Mouse (Mus musculus) neural tube, embryonic 11.5 days (tissue): ENCODE results near the gene Prelid3b. TPM values are rescaled to one million over a fixed set of nuclear protein-coding genes. Genes with fewer than 3 reads are reported as not detected.
A peak's percentile ranks its signal among the peaks of the same experiment; 100 is the strongest.

ENCODE experiments used
- ATAC-seq: fragments of 200-750 bp; cut with Nextera tagmentation; 2 replicates; pipeline ENCODE4 v1.8.0; 2017; ENCODE audit warnings: moderate number of reproducible peaks, mild to moderate bottlenecking, moderate TSS enrichment, moderate library complexity; ENCODE audit not compliant: insufficient read depth, low FRiP score, low TSS enrichment
- DNase-seq: peaks from one replicate; pipeline ENCODE4 v3.0.0-alpha.2; 2015; ENCODE audit warnings: low spot score
- H3K27ac ChIP-seq: fragments of 300-500 bp; sonication (generic); 2 replicates; pipeline ENCODE4 v1.5.1; 2014; ENCODE audit warnings: low read depth, mild to moderate bottlenecking, low read length
- H3K27me3 ChIP-seq: fragments of 300-500 bp; sonication (generic); 2 replicates; pipeline ENCODE4 v1.6.1; 2014; ENCODE audit warnings: mild to moderate bottlenecking, low read length, mixed read lengths; ENCODE audit not compliant: control insufficient read depth, insufficient read depth
- H3K36me3 ChIP-seq: fragments of 300-500 bp; sonication (generic); 2 replicates; pipeline ENCODE4 v1.6.1; 2014; ENCODE audit warnings: mild to moderate bottlenecking, low read length, moderate library complexity, mixed read lengths; ENCODE audit not compliant: control insufficient read depth, insufficient read depth
- H3K4me1 ChIP-seq: fragments of 300-500 bp; sonication (generic); 2 replicates; pipeline ENCODE4 v1.6.1; 2014; ENCODE audit warnings: low read length, mixed read lengths; ENCODE audit not compliant: control insufficient read depth, insufficient read depth
- H3K4me2 ChIP-seq: fragments of 300-500 bp; sonication (generic); 2 replicates; pipeline ENCODE4 v1.6.1; 2014; ENCODE audit warnings: low read depth, mild to moderate bottlenecking, moderate library complexity
- H3K4me3 ChIP-seq: fragments of 300-500 bp; sonication (generic); 2 replicates; pipeline ENCODE4 v1.5.1; 2014; ENCODE audit warnings: low read depth, low read length
- H3K9ac ChIP-seq: fragments of 300-500 bp; sonication (generic); 2 replicates; pipeline ENCODE4 v1.6.1; 2014; ENCODE audit warnings: mild to moderate bottlenecking, low read length
- H3K9me3 ChIP-seq: fragments of 300-500 bp; sonication (generic); 2 replicates; pipeline ENCODE4 v1.6.1; 2016; ENCODE audit warnings: low read length; ENCODE audit not compliant: control insufficient read depth
- WGBS: fragments of 180-500 bp; shearing (Covaris S2); extraction: QIAGEN DNeasy Blood & Tissue Kit; methylation state at CpG from one replicate; pipeline ENCODE4 v1.1.7; 2014; 5-methylcytosine and 5-hydroxymethylcytosine counted together
- polyA plus RNA-seq: library from polyadenylated mRNA; unstranded; fragments of >200 nt; fragmentation: Nextera tagmentation; extraction: Ambion mirVana; gene quantifications from 2 replicates; pipeline ENCODE4 v1.2.1, GENCODE M21; 2014

Prelid3b gene
- polyA plus RNA-seq, 1 experiment from 2014 or later, result 121 TPM

DNA sequence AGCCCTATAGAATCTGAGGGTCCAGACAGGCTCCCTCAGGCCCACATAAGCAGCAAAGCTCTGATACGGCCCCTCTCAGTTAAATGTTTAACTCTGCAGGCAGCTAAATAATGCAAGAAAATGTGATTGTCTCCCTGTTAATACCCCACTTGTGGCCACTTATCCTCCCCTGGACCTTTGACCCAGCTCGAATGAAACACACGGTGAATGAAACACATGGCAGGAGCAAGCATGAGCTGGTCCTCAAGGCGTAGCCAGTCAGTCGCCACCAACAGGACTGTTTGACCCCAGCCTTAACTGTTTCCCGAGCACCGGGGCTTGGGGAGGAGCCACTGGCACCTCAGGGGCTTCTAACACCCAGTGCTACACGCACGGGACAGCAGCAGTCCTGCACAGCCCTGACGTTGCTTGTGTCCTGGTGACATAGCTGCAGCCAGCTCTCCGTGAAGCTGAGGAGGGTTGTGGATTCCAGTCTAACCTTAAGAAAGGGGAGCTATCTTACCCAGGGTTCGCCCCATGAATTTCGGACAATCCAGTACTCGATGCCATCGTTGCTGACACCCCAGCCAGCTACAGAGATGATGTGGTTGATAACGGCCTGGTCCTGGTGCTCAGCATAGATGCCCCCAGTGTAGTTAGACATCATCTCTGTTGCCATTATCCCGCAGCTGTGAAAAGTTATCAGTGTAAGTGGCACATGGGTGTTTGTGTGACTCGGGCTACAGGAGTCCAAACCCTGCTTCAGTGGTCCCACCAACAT lies 44.6 kb downstream of the Prelid3b start:
- peaks cover 29% of the 10 kb centered on the region for H3K36me3 ChIP-seq
- no peak overlapping the region for H3K9ac ChIP-seq
- no peak for DNase-seq
- no peaks in the 10 kb centered on the region for H3K4me1 ChIP-seq
- no peak overlapping the region for H3K4me2 ChIP-seq
- H3K4me3 ChIP-seq, result no peak overlapping the region
- H3K9me3 ChIP-seq, result no peaks in the 10 kb centered on the region
- ATAC-seq, result no peak
- 83% methylated on average over 18 of the region's 18 CpGs for WGBS
- no peak overlapping the region for H3K27ac ChIP-seq
- H3K27me3 ChIP-seq, result no peaks in the 10 kb centered on the region

DNA sequence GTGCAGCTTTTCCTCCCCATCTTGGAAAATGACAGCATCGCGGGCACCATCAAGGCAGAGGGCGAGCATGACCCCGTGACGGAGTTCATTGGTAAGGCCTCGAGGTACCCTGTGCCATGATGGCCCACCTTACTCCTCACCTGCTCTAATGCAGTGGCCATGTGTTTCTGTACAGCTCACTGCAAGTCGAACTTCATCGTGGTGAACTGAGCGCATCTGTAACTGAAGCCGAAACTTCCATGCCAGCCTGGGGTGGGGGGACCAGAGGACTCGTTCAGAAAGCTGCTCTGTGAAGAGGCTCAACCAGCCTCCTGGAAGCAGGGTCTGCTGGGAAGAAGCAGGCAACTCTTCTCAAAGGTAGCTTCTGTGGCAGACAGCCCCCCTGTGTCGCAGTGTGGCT lies 46.0 kb downstream of the Prelid3b start:
- peaks cover 39% of the 10 kb centered on the region for H3K36me3 ChIP-seq
- H3K27me3 ChIP-seq, result no peaks in the 10 kb centered on the region
- H3K4me3 ChIP-seq, result no peak overlapping the region
- no peak overlapping the region for H3K9ac ChIP-seq
- no peak for DNase-seq
- no peaks in the 10 kb centered on the region for H3K9me3 ChIP-seq
- H3K27ac ChIP-seq, result no peak overlapping the region
- WGBS, result 95% methylated on average over 12 of the region's 12 CpGs
- H3K4me1 ChIP-seq, result no peaks in the 10 kb centered on the region
- no peak for ATAC-seq
- no peak overlapping the region for H3K4me2 ChIP-seq

DNA sequence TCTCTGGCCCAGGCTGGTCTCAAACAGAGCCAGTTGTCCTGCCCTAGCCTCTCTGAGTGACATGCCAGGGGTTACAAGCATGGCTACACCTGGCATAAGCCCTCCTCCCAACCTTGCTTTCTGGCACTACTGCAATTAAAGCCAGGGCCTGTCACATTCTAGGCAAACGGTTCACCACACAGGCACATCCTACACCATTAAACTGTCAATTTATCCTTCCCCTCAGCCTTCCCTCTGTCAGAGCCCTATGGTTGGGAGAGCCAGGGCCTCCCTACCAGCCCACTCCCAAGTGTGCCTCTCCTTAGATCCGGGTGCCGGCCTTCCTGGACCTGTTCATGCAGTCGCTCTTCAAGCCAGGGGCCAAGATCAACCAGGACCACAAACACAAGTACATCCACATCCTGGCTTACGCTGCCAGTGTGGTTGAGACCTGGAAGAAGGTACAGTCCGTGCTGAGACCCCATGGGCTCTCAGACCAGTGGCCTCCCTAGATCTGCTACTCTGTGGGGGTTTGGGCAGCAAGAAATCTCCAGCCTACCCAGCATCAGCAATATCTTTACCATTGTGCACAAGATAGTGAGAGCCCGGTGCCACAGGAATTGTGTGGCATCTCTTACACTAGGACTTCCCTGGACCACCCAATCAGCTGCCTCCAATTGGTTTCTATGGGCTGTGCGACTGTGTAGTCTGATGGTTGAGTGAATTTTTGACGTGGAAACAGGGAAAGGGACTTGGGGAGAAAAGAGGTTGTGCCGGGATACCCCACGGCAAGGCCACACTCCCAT lies 48.4 kb downstream of the Prelid3b start:
- DNase-seq (no peak), ATAC-seq (no peak)
- Histone ChIP-seq H3K36me3 (peaks cover 41% of the 10 kb centered on the region), H3K4me1 (no peaks in the 10 kb centered on the region), H3K4me3 (no peak overlapping the region), H3K27me3 (no peaks in the 10 kb centered on the region), H3K4me2 (no peak overlapping the region), H3K9ac (no peak overlapping the region), H3K9me3 (no peaks in the 10 kb centered on the region), H3K27ac (no peak overlapping the region)
- WGBS, result 92% methylated on average over 11 of the region's 11 CpGs

DNA sequence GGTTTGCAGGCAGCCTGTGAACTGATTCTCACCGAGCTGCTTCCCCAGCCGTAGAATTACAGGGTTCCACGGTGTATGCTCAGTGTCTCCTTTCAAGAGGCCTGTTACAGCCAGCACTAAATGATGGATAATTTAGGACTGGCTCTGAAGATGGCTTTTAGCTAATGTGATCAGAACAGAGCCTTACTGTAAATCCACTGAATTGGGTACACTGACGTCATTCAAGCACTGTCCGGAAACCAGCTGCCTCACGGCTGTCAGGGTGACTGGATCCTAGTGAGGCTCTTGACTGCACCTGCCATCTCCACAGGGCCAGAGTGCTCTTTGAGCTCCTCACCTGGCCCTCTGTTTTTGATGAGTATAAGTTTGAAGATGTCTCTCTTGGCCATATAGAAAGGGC lies 51.8 kb downstream of the Prelid3b start:
- DNase-seq (no peak), ATAC-seq (no peak)
- WGBS, result 84% methylated on average over 6 of the region's 6 CpGs
- H3K4me2 ChIP-seq, result no peak overlapping the region
- no peaks in the 10 kb centered on the region for H3K27me3 ChIP-seq
- H3K36me3 ChIP-seq, result peaks cover 27% of the 10 kb centered on the region
- H3K4me3 ChIP-seq, result no peak overlapping the region
- H3K4me1 ChIP-seq, result peaks cover 6% of the 10 kb centered on the region
- H3K9ac ChIP-seq, result no peak overlapping the region
- no peak overlapping the region for H3K27ac ChIP-seq
- no peaks in the 10 kb centered on the region for H3K9me3 ChIP-seq

DNA sequence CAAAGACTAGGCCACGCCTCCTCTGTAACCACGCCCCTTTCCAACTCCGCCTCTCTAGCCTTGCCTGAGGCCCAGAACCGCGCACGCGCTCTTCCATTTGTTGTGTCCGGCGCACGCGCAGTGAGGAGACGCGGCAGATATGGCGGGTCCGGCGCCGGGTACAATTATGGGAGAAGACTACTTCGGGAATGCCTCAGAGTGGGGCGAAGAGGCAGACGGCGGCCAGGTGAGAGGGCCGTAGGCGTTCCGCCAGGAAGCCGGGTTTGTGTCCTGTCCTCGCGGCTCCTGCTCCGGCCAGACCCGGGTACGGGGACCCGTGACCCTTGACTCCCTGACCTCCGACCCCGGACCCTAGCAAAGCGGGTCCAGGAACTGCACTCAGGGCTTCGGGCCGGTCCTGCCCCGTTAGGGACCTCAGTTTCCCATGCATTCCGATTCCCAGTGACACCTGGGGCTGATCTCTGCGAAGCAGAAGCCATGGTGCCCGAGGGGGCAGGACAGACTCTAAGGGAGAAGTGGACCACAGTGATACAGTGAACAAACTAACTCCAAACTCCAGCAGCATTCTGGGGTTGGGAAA lies 57.1 kb downstream of the Prelid3b start, which contains the start of gene Nelfcd:
Gene Nelfcd (plus strand): TSS at position 74 of the 580 bp plus-strand sequence.
- H3K27me3 ChIP-seq, result no peaks in the 10 kb centered on the region
- peak within 1 kb of the TSS; percentile 97 for H3K4me3 ChIP-seq
- peaks cover 6% of the 10 kb centered on the region for H3K4me1 ChIP-seq
- H3K9me3 ChIP-seq, result no peaks in the 10 kb centered on the region
- peak within 1 kb of the TSS; percentile 93 for H3K9ac ChIP-seq
- under 1% methylated on average over 39 of the region's 40 CpGs for WGBS
- no peaks in the 10 kb centered on the region for H3K36me3 ChIP-seq
- peak within 1 kb of the TSS; percentile 75 for H3K4me2 ChIP-seq
- ATAC-seq (peak; percentile 89), DNase-seq (peak; percentile 98)
- no peak within 1 kb of the TSS for H3K27ac ChIP-seq

Other genes starting within 250 kb of the Prelid3b start
- gene Gnas, start 188.8 kb downstream of the Prelid3b start, polyA plus RNA-seq, result 1,351 and 1,381 TPM in 2 replicates
- 8.1 and 9.1 TPM in 2 replicates for gene Gm20721, start 126.4 kb downstream of the Prelid3b start, polyA plus RNA-seq
- 169 and 172 TPM in 2 replicates for gene Nelfcd, start 57.3 kb downstream of the Prelid3b start, polyA plus RNA-seq
- 97.5 and 103 TPM in 2 replicates for gene Ctsz, start 34.0 kb downstream of the Prelid3b start, polyA plus RNA-seq
- gene Tubb1, start 22.4 kb downstream of the Prelid3b start, polyA plus RNA-seq, result 6.5 and 6.6 TPM in 2 replicates
- gene Atp5e, start 9.0 kb downstream of the Prelid3b start, polyA plus RNA-seq, result 673 and 698 TPM in 2 replicates
- gene Zfp831, start 170.5 kb upstream of the Prelid3b start, polyA plus RNA-seq, result 0.03 TPM in 1 of 2 replicates, not detected in the other